Mouse (Mus musculus): ENCODE measurements around the gene Slc9a9. TPM values are rescaled to one million over a fixed set of nuclear protein-coding genes. Genes with fewer than 3 reads are reported as not detected.
A peak's percentile ranks its signal among the peaks of the same experiment; 100 is the strongest.

Slc9a9 gene
- polyA plus RNA-seq, 1 experiment, result 5.3 TPM

DNA sequence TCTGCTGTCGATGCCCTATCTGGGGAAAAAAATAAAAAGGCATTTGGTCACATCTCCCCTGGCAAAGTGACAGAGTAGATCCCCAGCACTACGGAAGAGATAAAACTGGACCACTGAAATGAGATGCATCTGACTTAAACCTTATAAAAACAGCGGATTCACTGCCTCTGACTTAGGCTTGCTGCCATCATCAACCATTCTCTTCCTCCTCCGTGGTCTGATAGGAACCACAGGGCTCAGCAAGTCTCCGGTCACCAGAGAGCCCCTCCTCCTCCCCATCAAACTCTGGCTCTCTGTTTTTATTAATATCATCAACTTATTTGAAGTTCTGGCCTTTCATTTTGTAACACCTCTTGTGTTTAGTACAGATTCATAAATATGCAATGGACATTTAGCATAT is 383.5 kb downstream of the Slc9a9 start:
- DNase-seq (ENCODE audit: low read depth), result no peak
- TF ChIP-seq POLR2A (IDR thresholded peaks at IDR 0.05; ENCODE audit: borderline replicate concordance, extremely low read depth, insufficient read depth, insufficient read length, poor library complexity, severe bottlenecking) (no peak), CTCF (IDR thresholded peaks at IDR 0.05; ENCODE audit: borderline replicate concordance, extremely low read depth, insufficient read depth, insufficient read length) (no peak)

DNA sequence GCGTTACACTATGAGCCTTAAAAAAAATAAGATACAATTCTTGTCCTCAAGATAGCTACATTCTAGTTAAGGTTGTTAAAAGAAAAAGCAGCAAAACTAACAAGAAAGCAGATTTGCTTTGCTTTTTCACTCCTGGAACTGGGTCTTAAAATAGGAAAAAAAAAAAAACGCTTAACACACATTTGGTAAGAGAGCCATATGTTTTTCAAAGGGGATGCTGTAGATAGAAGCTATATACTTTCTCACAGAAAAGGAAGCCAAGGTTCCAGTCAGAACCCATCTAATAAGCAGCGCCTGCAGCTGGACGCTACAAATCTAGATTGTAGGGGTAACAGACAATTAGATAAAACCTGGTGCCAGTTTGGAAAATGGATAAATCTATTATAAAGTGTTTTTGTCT is 386.1 kb downstream of the Slc9a9 start:
- TF ChIP-seq POLR2A (IDR thresholded peaks at IDR 0.05; ENCODE audit: borderline replicate concordance, extremely low read depth, insufficient read depth, insufficient read length, poor library complexity, severe bottlenecking) (no peak), CTCF (IDR thresholded peaks at IDR 0.05; ENCODE audit: borderline replicate concordance, extremely low read depth, insufficient read depth, insufficient read length) (no peak)

DNA sequence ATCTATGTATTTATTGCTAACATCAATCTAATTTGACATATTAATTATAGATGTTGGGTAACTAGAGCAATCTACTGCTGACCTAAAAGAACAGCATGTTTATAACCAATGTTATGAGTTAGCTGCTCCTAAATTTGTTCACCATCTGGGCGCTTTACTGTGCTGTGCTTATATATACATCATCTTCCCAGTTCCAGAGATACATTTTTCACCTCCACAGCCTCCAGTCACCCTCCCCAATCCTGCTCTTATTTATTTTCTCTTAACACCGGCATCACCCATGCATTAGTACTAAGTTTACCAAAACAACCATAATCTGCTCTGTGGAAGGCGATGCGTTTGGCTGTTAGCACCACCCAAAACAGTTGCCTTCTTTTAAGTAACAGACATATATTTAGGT is 391.0 kb downstream of the Slc9a9 start:
- TF ChIP-seq CTCF (IDR thresholded peaks at IDR 0.05; ENCODE audit: borderline replicate concordance, extremely low read depth, insufficient read depth, insufficient read length) (no peak), POLR2A (IDR thresholded peaks at IDR 0.05; ENCODE audit: borderline replicate concordance, extremely low read depth, insufficient read depth, insufficient read length, poor library complexity, severe bottlenecking) (no peak)
- DNase-seq (ENCODE audit: low read depth), result no peak

More for the DNA sequence above, 386.1 kb downstream of the Slc9a9 start:
- no peak for DNase-seq (ENCODE audit: low read depth)

DNA sequence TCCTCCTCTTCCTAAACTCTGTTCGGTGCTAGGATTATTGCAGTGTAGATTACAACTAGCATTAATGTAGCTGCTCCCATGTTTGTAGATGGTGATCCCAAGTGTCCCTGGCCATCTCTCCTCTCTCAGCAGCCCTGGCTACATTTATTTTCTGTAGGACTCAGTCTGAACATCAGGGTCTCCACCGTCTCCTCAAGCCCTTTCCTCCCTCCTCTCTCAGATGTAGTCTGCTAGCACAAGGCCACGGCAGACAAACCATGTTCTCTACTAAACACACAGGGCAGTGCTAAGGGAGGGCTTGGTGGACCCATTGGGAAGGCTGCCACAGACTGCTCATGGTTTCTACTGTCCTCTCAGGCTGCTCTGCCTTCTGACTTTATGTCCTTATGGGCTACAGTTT is 397.3 kb downstream of the Slc9a9 start:
- TF ChIP-seq CTCF (IDR thresholded peaks at IDR 0.05; ENCODE audit: borderline replicate concordance, extremely low read depth, insufficient read depth, insufficient read length) (no peak), POLR2A (IDR thresholded peaks at IDR 0.05; ENCODE audit: borderline replicate concordance, extremely low read depth, insufficient read depth, insufficient read length, poor library complexity, severe bottlenecking) (no peak)
- no peak for DNase-seq (ENCODE audit: low read depth)

DNA sequence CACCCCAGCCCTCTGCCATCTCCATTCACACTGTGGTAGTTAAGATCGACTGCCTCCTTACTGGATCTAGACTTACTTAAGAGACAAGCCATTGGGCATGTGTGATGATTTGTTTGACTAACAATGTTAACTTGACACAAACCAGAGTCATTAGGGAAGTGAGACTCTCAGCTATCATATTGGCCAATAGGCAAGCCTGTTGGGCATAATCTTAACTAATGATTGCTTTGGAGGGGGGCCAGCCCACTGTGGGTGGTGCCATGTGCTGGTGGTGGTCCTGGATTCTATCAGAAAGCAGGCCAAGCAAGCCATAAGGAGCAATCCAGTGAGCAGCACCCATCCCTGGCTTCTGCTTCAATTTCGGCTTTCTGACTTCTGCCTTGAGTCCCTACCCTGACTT is 398.8 kb downstream of the Slc9a9 start:
- no peak for DNase-seq (ENCODE audit: low read depth)
- TF ChIP-seq CTCF (IDR thresholded peaks at IDR 0.05; ENCODE audit: borderline replicate concordance, extremely low read depth, insufficient read depth, insufficient read length), result no peak
- TF ChIP-seq POLR2A (IDR thresholded peaks at IDR 0.05; ENCODE audit: borderline replicate concordance, extremely low read depth, insufficient read depth, insufficient read length, poor library complexity, severe bottlenecking), result no peak

DNA sequence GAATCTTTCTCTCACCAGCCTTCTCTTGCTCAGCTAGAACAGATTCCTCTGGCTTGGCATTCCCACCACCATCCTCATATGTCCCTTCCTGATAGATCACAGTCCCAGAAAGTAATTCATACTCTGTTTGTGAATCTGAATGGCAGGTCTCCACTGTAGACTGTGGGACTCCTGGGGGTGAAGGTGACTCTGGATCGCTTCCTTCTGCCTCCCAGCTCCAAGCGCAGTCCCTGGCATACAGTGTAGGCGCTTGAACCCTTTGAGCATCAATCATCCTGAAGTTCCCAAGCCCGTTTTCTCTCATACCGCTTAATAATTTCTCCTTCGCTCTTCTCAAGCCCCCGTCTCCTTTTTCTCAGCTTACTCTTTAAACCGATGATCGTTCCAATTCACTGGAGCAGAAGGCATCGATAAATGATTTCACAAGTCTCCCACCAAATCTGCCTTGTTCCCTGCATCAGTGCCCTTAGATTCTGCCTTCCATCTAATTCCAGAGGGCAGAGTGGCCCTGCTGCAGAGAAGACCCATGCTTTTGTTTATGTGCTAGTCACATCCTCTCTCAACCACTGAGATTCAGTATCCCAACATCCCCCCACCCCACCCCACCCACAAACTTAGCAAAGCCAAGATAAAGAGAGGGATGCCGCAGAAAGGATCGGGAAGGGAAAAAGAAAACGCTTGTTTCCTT is 401.3 kb downstream of the Slc9a9 start:
- TF ChIP-seq POLR2A (IDR thresholded peaks at IDR 0.05; ENCODE audit: borderline replicate concordance, extremely low read depth, insufficient read depth, insufficient read length, poor library complexity, severe bottlenecking) (no peak), CTCF (IDR thresholded peaks at IDR 0.05; ENCODE audit: borderline replicate concordance, extremely low read depth, insufficient read depth, insufficient read length) (no peak)
- DNase-seq (ENCODE audit: low read depth), result peak; percentile 43

DNA sequence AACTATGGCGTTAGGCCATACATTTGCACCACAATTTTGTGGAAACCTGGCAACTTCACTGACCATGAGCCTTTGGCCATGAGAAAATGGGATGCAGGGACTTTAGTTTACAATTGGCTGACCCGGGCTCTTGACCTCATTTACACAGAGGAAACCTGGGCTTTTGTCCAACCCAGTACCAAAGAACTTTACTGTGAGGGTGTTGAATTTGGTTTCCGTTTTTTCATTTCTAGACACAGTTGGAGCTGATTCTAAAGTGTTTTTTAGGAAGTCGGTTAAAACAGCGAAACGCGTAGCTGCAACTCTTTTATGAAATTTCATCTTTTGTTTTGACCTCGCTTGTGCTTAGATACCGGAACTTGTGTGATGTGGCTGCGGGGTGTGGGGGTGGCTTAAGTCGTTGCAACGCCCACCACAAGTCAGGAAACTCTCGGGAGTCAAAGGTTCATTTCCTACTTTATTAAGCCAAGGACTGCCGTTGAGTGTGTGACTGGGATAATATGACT is 402.8 kb downstream of the Slc9a9 start:
- DNase-seq (ENCODE audit: low read depth), result peak; percentile 50
- TF ChIP-seq CTCF (IDR thresholded peaks at IDR 0.05; ENCODE audit: borderline replicate concordance, extremely low read depth, insufficient read depth, insufficient read length) (no peak), POLR2A (IDR thresholded peaks at IDR 0.05; ENCODE audit: borderline replicate concordance, extremely low read depth, insufficient read depth, insufficient read length, poor library complexity, severe bottlenecking) (no peak)

DNA sequence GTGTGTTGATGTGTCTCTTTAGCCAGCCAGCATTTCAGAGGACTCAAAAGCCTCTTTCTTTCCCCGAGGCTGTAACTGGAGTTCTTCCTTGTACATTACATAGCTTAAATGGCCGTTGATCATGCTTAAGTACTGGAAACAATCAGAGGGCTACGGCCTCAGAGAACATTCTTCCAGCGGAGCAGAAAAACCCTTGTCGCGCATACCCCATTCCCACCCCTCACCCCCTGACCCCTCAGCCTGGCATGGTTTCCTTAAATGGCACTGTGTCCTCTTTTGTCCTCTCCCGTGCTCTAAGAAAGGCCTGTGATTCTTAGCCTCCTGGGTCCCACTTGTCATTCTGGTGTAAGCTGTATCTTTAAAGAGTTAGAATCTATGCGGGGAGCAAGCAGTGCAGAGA is 404.0 kb downstream of the Slc9a9 start:
- DNase-seq (ENCODE audit: low read depth), result peak; percentile 19
- TF ChIP-seq CTCF (IDR thresholded peaks at IDR 0.05; ENCODE audit: borderline replicate concordance, extremely low read depth, insufficient read depth, insufficient read length) (no peak), POLR2A (IDR thresholded peaks at IDR 0.05; ENCODE audit: borderline replicate concordance, extremely low read depth, insufficient read depth, insufficient read length, poor library complexity, severe bottlenecking) (no peak)

DNA sequence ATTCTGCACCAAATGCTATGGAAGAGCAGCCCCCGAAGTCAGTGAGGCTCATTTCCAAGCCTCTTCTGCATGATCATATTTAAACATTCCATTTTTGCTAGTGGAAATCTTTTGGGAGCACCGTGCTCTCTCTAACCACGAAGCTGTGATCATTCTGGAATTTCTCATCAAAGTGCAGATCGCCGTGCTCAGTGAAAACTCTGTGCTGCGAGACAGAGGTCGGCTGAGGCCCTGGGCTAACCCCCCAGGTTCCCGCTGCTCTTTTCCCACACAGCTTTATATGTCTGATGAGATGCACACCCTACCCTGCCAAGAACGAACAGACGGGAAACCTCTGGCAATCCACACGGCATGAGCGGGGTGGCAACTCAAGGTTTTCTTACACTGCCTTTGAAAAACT is 406.1 kb downstream of the Slc9a9 start:
- TF ChIP-seq POLR2A (IDR thresholded peaks at IDR 0.05; ENCODE audit: borderline replicate concordance, extremely low read depth, insufficient read depth, insufficient read length, poor library complexity, severe bottlenecking) (no peak), CTCF (IDR thresholded peaks at IDR 0.05; ENCODE audit: borderline replicate concordance, extremely low read depth, insufficient read depth, insufficient read length) (no peak)
- DNase-seq (ENCODE audit: low read depth), result peak; percentile 64

DNA sequence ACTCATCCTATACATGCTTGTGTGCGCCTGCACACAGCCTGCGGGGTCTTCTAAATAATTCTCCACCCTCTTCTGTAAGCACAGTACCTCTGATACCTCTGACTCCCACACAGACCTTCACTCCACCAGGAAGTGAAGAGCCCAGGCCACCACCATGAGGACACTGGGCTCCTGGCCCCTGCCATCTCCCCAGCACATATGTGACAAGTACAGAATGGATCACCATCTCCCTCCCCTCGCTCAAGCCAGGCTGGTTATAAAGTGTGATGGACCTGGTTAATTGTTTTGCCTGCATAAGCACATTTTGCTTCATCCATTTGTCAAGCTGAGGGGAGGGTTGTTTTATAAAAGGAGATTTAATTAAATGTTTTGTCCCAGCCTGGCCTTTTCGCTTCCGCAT is 408.2 kb downstream of the Slc9a9 start:
- TF ChIP-seq POLR2A (IDR thresholded peaks at IDR 0.05; ENCODE audit: borderline replicate concordance, extremely low read depth, insufficient read depth, insufficient read length, poor library complexity, severe bottlenecking) (no peak), CTCF (IDR thresholded peaks at IDR 0.05; ENCODE audit: borderline replicate concordance, extremely low read depth, insufficient read depth, insufficient read length) (no peak)

DNA sequence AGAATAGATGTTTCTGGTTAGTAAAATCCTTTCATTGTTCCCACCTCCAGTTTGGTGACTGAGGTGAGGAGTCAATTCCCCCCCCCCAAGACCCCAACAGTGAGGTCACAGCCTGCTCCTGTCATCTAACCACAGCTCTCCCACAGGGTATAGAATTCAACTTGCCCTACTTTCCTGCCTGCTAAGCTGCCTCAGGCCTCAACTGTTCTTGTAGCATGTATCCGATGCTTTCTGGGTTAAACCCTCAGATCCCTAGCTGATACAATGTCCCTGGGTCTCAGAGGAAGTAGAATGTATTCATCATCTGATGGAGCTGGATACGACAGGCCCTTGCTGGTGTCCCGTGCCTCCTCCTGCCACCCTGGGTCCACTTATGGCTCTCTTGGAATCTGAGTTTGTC is 408.9 kb downstream of the Slc9a9 start:
- no peak for DNase-seq (ENCODE audit: low read depth)
- no peak for TF ChIP-seq CTCF (IDR thresholded peaks at IDR 0.05; ENCODE audit: borderline replicate concordance, extremely low read depth, insufficient read depth, insufficient read length)
- TF ChIP-seq POLR2A (IDR thresholded peaks at IDR 0.05; ENCODE audit: borderline replicate concordance, extremely low read depth, insufficient read depth, insufficient read length, poor library complexity, severe bottlenecking), result no peak

More for the DNA sequence above, 408.2 kb downstream of the Slc9a9 start:
- no peak for DNase-seq (ENCODE audit: low read depth)

DNA sequence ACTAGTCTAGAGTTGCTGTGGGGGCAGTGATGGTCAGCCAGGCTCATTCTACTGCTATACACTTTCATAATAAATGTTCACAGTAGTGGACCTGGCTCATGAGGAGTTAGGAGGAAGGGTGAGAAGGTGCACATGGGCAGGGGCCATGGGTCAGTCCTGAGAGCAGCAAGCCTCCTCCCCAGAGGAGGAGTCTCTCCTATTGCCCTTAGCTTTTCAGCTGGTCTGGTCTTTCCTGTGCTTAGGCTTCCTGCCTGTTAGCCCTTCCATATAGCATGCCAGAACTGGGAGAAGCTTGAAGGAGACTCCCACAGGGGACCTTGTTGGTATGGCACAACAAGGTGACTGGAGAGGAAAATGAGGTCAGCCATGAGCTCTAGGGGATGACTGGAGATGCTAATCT is 410.2 kb downstream of the Slc9a9 start:
- TF ChIP-seq CTCF (IDR thresholded peaks at IDR 0.05; ENCODE audit: borderline replicate concordance, extremely low read depth, insufficient read depth, insufficient read length), result no peak
- TF ChIP-seq POLR2A (IDR thresholded peaks at IDR 0.05; ENCODE audit: borderline replicate concordance, extremely low read depth, insufficient read depth, insufficient read length, poor library complexity, severe bottlenecking), result no peak
- no peak for DNase-seq (ENCODE audit: low read depth)
